Mouse (Mus musculus) G1E (cell line): Measurements from ENCODE around the gene 1700037C18Rik.

ENCODE experiments used
- CTCF ChIP-seq: IDR thresholded peaks from 2 replicates; pipeline ENCODE4 v1.5.1; 2012; ENCODE audit warnings: low read depth, low read length, inconsistent platforms, mixed read lengths
- TAL1 ChIP-seq: conservative IDR thresholded peaks from 2 replicates; pipeline ENCODE4 v1.6.1; 2012; ENCODE audit warnings: low read depth, low read length, inconsistent platforms, mixed read lengths

DNA sequence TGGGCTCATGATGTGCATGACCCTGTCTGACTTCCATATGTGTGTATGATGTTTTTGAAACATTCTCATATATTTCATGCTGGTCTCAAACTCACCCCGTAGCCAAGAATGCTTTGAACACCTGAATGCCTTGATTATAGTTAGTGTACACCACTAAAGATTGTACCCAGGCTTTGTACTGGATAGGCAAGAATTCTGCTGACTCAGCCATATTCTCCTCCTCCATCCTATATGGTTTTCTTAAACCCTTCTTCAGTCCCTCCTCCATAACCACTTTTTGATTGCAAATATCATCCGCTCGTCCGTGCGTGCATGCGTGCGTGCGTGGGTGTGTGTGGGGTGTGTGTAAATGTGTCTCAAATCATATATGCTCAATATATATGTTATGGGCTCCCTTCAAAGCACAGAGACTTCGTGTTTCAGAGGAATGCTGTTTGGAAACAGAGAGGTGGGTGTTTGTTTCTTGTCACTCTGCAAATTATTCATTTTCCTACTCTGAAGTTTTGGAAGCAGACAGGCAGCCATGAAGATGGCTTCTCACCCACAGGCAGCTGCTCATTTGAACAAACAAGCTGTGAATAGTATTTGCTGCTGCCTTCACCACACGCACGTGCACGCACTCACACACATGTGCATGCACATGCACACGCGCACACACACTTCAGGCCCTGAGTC lies 16.7 kb downstream of the 1700037C18Rik start:
- TF ChIP-seq CTCF (no peak), TAL1 (no peak)
